Mouse (Mus musculus) frontal cortex, postnatal 36 days (tissue): Measurements from ENCODE around the gene Siah2.

Experiments
- DNase-seq, 2 experiments: peaks; one replicate each; pipeline ENCODE4 v3.0.0; 2022; ENCODE audit warnings: low spot score in 2 of 2

The Siah2 gene

DNA sequence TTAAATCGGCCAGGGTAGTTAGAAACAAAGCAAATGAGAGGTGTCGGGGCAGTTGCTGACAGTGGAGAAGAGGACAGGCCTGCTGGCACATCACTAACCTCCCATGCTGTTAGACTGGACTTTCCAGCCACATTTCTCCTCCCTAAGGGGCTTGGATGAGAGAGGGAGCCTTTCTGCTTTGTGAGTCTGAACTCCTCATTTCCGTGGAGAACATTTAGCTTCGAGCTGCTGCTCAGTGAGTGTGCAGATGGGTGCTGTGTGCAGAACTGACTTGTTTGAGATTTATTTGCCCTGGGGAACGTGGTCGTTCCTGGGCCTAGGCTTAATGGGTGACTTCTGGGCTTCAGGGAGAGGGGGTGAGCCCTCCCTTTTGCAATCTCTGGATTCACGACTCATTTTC, 3.3 kb upstream of the Siah2 start:
- DNase-seq, result no peak

- no peak for DNase-seq
Observed at GRCm38 (mm10) chr3:58695044-58695443, 2.8 kb upstream of the Siah2 start.

- DNase-seq, result no peak
Observed at GRCm38 (mm10) chr3:58693331-58693730, 1.1 kb upstream of the Siah2 start.

DNA sequence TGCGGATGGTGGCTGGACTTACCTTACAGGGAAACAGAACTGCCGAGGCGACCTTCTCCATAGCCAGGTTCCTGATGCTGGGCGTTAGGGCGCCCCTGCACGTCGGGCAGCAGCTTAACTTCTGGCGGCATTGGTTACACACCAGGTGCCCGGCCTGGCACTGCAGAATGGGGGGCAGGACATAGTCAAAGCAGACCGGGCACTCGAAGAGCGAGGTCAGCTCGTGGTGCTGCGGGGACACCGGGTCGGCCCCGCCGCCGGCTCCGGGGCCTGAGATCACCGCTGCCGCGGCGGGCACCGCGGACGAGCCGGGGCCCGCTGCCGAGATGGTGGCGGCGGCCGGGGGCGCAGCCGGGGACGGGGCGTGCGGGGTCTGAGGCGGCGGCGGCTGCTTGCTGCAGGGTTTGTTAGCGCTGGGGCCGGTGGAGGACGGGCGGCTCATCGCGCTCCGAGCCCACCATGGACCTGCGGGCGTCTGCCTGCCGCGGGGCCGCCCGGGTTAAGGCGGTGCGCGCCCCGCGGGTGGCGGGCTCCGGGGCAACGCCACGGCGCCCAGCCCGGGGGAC, 743 bp downstream of the Siah2 start:
- DNase-seq, result peak; percentile 48 to 49

- peak; percentile 64 to 67 for DNase-seq
Observed at GRCm38 (mm10) chr3:58690619-58691373, 1.4 kb downstream of the Siah2 start.

- no peak for DNase-seq
Observed at GRCm38 (mm10) chr3:58689721-58690120, 2.5 kb downstream of the Siah2 start.

GRCm38 (mm10) chr3:58689105-58689504, 3.1 kb downstream of the Siah2 start:
- DNase-seq, result no peak

DNA sequence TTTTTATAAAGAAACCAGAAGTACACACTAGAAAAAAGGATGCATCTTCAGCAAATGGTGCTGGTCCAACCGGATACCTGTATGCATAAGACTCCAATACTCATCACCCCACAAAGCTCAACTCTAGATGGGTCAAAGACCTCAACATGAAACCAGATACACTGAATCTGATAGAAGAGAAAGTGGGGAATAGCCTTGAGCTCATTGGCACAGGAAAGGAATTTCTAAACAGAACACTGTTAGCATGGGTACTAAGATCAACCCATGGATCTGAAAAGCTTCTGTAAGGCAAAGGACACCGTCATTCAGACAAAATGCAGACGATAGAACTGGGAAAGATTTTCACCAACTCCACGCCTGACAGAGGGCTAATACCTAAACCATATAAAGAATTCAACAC, 3.6 kb downstream of the Siah2 start:
- no peak for DNase-seq

DNA sequence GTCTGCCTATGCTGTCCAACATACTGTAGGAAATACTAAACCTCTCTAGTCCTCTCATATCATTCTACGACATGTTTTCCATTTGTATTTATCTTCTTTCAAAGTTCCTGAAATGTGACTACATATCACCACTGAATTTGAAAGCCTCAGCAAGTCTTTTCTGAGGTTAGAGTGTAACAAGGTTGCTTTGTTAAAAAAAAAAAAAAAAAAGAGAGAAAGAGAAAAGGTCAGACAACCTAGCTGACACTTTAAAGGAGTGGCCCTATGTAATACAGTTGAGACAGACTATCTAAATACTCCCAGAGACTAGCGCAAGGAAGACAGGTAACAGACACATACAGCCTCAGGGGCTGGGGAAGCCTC, 5.3 kb downstream of the Siah2 start:
- no peak for DNase-seq

GRCm38 (mm10) chr3:58686206-58686921, 5.8 kb downstream of the Siah2 start:
- DNase-seq, result no peak

DNA sequence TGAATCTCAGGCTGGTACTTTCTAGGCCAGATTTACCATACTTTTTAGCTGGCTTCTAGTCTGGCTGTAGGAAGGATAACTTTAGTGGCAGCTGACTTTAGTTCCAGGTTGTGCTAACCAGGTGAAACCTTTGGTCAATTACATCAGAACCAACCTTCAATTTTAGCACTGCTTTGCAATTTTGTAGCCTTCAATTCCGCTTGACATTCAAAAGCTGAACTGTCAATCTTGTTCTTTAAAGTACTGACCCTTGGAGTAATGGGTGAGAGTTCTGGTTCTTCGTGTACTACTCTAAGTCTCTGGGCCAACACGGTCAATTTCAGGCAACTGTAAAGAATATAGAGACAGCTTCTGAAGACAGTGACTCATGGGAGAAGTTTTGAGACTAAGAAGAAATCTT, 6.8 kb downstream of the Siah2 start:
- DNase-seq, result no peak

GRCm38 (mm10) chr3:58683346-58683745, 8.9 kb downstream of the Siah2 start:
- DNase-seq, result no peak

DNA sequence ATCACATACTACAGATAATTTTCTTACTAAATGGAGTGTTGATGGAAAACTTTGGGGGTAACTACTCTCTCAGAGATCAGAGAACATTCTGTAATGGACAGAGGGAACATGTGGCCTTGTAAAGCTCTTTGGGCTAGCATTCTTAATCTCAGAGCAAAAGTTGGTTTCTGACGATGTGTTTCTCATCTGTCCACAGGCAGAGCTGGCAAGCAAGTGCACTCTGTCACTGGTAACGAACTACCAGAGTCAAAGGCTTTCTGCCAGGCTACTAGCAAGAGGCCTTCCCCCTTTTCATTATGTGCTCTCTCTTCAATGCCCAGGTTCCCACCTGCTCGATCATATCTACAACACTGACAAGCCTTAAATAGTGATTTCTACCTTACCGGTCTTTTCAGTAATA, 9.9 kb downstream of the Siah2 start:
- DNase-seq, result no peak

- DNase-seq, result no peak
Observed at GRCm38 (mm10) chr3:58681831-58682230, 10.4 kb downstream of the Siah2 start.

- no peak for DNase-seq
Observed at GRCm38 (mm10) chr3:58680943-58681637, 11.1 kb downstream of the Siah2 start.

GRCm38 (mm10) chr3:58679996-58680395, 12.2 kb downstream of the Siah2 start:
- no peak for DNase-seq

- DNase-seq, result no peak
Observed at GRCm38 (mm10) chr3:58678905-58679304, 13.3 kb downstream of the Siah2 start.

- DNase-seq, result no peak
Observed at GRCm38 (mm10) chr3:58678384-58678783, 13.8 kb downstream of the Siah2 start.

GRCm38 (mm10) chr3:58677615-58678014, 14.6 kb downstream of the Siah2 start:
- DNase-seq, result no peak

GRCm38 (mm10) chr3:58673295-58673694, 18.9 kb downstream of the Siah2 start:
- DNase-seq, result no peak

GRCm38 (mm10) chr3:58672481-58673183, 19.6 kb downstream of the Siah2 start:
- DNase-seq, result no peak
